Mouse (Mus musculus) testis, adult 2 months (tissue): ENCODE data around the gene Rab11fip4. TPM values are rescaled to one million over a fixed set of nuclear protein-coding genes. Genes with fewer than 3 reads are reported as not detected.

Source experiments
- H3K27ac ChIP-seq: fragments of 200-500 bp; 2 replicates; pipeline ENCODE4 v1.5.1; 2012; ENCODE audit warnings: low read depth, low read length; ENCODE audit not compliant: control insufficient read depth, insufficient read depth
- H3K27me3 ChIP-seq: fragments of 200-500 bp; 2 replicates; pipeline ENCODE4 v1.6.1; 2012; ENCODE audit warnings: mild to moderate bottlenecking, low read length, moderate library complexity; ENCODE audit not compliant: control insufficient read depth, insufficient read depth
- H3K36me3 ChIP-seq: fragments of 200-500 bp; 2 replicates; pipeline ENCODE4 v1.6.1; 2012; ENCODE audit warnings: mild to moderate bottlenecking, low read length; ENCODE audit not compliant: control insufficient read depth, insufficient read depth
- H3K4me1 ChIP-seq: fragments of 200-500 bp; 2 replicates; pipeline ENCODE4 v1.6.1; 2012; ENCODE audit warnings: low read length; ENCODE audit not compliant: control insufficient read depth, insufficient read depth
- H3K4me3 ChIP-seq: fragments of 200-500 bp; 2 replicates; pipeline ENCODE4 v1.5.1; 2012; ENCODE audit warnings: low read depth, mild to moderate bottlenecking, low read length, moderate library complexity, mixed read lengths; ENCODE audit not compliant: control insufficient read depth
- CTCF ChIP-seq: fragments of 200-500 bp; IDR thresholded peaks from 2 replicates; pipeline ENCODE4 v1.5.1; 2012; ENCODE audit warnings: low read depth, mild to moderate bottlenecking, inconsistent platforms, low read length, moderate library complexity; ENCODE audit not compliant: control insufficient read depth, insufficient read depth, insufficient replicate concordance
- POLR2A ChIP-seq: fragments of 200-500 bp; IDR thresholded peaks from 2 replicates; pipeline ENCODE4 v1.6.1; 2012; ENCODE audit warnings: low read depth, mild to moderate bottlenecking, inconsistent platforms, low read length, moderate library complexity; ENCODE audit not compliant: control insufficient read depth
- polyA plus RNA-seq: library from polyadenylated mRNA; depleted of rRNA; stranded (reverse); fragments of >200 nt; gene quantifications from 2 replicates; pipeline ENCODE4 v1.2.3, GENCODE M21; 2012

Gene Rab11fip4
- polyA plus RNA-seq, 1 experiment = 12.1 TPM

DNA sequence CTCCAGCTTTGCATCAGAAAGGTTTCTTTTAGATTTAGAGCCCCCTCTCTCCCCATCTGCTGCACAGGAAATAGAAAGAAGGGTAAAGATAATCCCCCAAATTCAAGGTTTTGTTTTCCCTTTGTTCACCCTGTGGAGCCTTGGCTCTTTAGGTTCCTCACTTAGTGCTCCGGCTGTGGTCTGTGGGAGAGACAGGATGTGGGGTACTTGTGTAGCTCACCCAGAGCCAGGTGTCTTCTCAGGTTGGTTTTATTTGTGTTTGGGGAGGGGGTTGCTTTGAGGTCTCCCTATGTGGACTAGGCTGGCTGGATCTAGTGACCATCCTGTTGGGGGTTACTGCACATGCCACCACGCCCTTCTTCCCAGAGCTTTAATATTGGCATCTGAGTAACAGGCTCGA lies 23.9 kb downstream of the Rab11fip4 start:
- TF ChIP-seq POLR2A = no peak
- Histone ChIP-seq H3K27me3 (no peaks in the 10 kb centered on the region), H3K4me1 (peaks cover 12% of the 10 kb centered on the region), H3K27ac (no peak overlapping the region), H3K4me3 (no peak overlapping the region), H3K36me3 (no peaks in the 10 kb centered on the region)

DNA sequence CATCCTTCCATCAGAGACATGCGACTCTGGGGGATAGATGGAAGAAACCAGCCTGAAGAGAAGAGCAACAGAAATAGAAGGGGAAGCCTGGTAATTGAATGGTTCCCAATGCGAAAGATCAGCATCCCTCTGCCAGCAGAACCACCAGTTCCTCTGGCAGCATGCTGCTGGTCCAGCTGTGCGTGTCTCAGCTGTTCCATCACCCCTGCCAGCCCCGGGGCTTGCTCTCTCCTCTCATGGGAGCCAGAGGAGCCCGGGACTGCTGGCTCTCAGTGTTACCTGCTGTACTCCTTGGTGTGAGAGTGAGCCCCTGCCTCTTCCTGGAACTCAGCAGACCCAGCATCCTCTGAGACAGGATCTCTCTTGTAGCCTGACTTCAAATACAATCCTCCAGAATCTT lies 24.9 kb downstream of the Rab11fip4 start:
- Histone ChIP-seq H3K27ac (no peak overlapping the region), H3K4me3 (no peak overlapping the region), H3K36me3 (no peaks in the 10 kb centered on the region), H3K27me3 (no peaks in the 10 kb centered on the region), H3K4me1 (peaks cover 12% of the 10 kb centered on the region)
- TF ChIP-seq CTCF (no peak), POLR2A (no peak)

DNA sequence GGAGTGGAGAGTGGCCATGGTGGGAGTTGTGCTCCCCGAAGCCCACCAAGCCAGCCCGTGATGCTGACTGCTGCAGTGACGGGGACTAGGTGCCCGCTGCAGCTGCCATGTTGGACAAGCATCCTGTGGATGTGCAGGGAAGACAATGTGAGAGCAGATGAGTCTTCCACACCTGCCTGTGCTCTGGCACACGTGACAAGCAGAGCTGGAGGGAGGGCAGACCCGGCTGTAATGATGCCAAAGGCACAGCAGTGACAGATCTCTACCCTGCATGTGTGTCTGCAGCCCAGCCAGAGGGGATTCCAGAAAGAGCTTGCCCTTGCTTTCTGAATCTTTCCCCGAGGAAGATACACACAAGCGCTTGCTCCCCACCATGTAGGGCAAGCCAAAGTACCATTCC lies 27.0 kb downstream of the Rab11fip4 start:
- H3K27ac ChIP-seq = no peak overlapping the region
- H3K4me1 ChIP-seq = no peaks in the 10 kb centered on the region; the same call in 1 of the 2 replicates
- TF ChIP-seq CTCF (no peak), POLR2A (no peak)
- no peaks in the 10 kb centered on the region for H3K27me3 ChIP-seq
- H3K4me3 ChIP-seq = no peak overlapping the region
- H3K36me3 ChIP-seq = no peaks in the 10 kb centered on the region

DNA sequence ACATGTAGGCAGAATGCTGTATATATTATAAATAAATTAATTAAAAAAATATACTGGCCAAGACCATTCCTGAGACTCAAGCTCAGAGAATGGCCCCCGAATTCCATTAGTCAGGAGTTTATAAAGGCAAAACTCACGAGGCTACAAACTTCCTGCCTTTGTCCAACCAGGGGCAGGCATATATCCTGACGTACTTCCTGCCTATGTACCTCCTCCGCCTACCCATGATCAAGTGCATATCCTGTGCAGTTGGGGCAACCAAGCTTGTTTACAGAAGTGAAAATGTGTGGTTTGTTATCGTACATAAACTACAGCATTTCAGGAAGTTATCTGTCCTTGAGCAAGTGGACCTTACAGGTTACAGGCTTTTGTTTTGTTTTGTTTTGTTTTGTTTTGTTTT lies 32.0 kb downstream of the Rab11fip4 start:
- Histone ChIP-seq H3K4me1 (peaks cover 5% of the 10 kb centered on the region), H3K27me3 (no peaks in the 10 kb centered on the region), H3K4me3 (no peak overlapping the region), H3K27ac (no peak overlapping the region), H3K36me3 (no peaks in the 10 kb centered on the region)
- no peak for TF ChIP-seq CTCF
- TF ChIP-seq POLR2A = no peak

DNA sequence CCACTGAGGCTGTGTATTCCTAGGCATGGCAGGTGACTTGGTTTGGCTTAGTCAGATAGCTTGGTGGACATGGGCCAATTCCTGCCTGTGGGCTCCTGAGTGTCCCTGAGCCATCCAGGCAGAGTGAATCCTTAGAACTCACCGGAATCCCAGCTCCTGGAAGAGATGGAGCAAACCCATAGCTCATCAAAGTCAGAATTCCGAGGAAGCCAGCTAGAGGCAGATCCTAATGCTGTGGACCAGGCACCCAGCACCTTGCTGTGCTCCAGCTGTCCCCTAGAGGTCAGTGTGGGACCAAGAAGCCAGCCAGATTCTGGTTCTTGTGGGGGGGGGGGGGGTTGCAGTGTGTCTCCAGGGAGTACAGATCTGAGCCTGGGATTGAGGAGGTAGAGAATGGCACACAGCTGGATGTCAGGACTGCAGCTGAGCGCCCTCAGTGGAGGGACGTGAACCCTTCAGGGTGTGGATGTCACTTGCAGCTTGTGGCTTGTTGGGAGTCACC lies 33.8 kb downstream of the Rab11fip4 start:
- Histone ChIP-seq H3K27me3 (no peaks in the 10 kb centered on the region), H3K4me3 (no peak overlapping the region), H3K27ac (no peak overlapping the region), H3K4me1 (peaks cover 5% of the 10 kb centered on the region), H3K36me3 (no peaks in the 10 kb centered on the region)
- peak; percentile 51; the same call in 1 of the 2 replicates for TF ChIP-seq CTCF
- TF ChIP-seq POLR2A = no peak

DNA sequence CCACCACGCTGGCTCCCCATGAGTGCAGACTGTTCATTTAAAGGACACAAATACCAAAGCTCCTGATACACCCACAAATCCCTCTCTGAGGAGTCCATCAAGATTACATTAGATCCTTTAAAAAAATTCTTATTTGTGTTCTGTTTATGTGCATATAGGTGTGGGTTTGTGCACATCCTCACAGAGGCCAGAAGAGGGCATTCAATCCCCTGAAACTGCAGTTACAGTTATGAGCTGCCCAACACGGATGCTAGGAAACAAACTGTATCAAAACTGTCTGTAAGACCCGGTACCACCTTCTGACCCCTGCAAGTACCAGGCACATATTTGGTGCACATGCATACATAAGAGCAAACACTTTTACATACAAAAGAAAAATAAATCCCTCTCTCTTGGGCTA lies 37.7 kb downstream of the Rab11fip4 start:
- peaks cover 5% of the 10 kb centered on the region for H3K4me1 ChIP-seq
- H3K27ac ChIP-seq = no peak overlapping the region
- TF ChIP-seq POLR2A (no peak), CTCF (no peak)
- no peaks in the 10 kb centered on the region for H3K27me3 ChIP-seq
- no peaks in the 10 kb centered on the region for H3K36me3 ChIP-seq
- H3K4me3 ChIP-seq = no peak overlapping the region

DNA sequence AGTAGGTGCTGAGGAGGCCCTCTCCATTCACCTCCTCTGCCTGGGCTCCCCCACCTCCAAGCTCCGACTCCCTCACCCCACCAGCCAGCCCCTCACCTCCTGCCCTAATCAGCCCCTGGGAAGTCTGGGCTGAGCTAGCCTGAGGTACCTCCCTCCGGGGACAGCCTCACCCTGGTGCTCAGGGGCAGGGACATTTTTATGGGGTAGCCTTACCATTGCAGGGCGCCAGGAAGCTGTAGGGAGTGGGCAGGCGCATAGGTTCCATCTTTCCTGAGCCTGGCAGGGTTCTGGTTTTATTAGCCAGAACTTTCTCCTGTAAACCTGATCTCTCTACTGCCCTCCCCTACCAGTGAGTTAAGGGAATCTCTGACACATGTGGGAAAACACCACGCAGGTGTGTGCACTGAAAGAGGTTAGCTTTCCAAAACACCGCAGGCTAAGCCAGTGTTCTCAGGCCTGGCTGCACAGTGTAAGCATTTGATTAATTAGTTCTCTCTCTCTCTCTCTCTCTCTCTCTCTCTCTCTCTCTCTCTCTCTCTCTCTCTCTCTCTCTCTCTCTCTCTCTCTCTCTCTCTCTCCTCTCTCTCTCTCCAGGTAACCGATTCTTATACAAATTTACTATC lies 38.9 kb downstream of the Rab11fip4 start:
- H3K4me1 ChIP-seq = peaks cover 5% of the 10 kb centered on the region
- no peak overlapping the region for H3K27ac ChIP-seq
- H3K4me3 ChIP-seq = no peak overlapping the region
- H3K36me3 ChIP-seq = no peaks in the 10 kb centered on the region
- no peak for TF ChIP-seq POLR2A
- TF ChIP-seq CTCF = no peak
- H3K27me3 ChIP-seq = no peaks in the 10 kb centered on the region

DNA sequence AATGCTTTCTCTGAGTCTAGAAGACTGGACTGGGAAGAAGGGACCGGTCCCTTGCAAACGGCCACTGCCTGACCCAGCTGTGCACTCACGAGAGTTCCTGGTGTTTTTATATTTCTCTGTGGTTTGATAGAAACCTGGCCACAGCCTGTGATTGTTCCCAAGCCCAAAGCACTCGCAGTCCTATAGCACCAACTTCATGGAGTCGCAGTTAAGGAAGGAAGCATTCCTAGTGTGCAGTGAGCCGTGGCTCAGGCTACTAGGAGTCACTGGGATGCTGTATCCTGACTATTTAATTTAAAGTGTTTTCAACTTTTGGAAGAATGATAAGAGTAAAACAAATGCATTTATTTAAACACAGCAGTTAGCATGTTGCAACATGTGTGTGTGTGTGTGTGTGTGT lies 39.5 kb downstream of the Rab11fip4 start:
- TF ChIP-seq CTCF = no peak
- no peaks in the 10 kb centered on the region for H3K36me3 ChIP-seq
- no peaks in the 10 kb centered on the region for H3K27me3 ChIP-seq
- peaks cover under 1% of the 10 kb centered on the region for H3K4me1 ChIP-seq
- H3K4me3 ChIP-seq = no peak overlapping the region
- no peak overlapping the region for H3K27ac ChIP-seq
